Mouse (Mus musculus) forebrain, embryonic 10.5 days (tissue): Measurements from ENCODE around the gene Cdca5. TPM values are rescaled to one million over a fixed set of nuclear protein-coding genes. Genes with fewer than 3 reads are reported as not detected.

ENCODE experiments used
- DNase-seq: peaks from one replicate; pipeline ENCODE4 v3.0.0-alpha.2; 2017; ENCODE audit warnings: low spot score; ENCODE audit errors: extremely low spot score
- H3K27ac ChIP-seq: fragments of 300-500 bp; sonication (generic); 2 replicates; pipeline ENCODE4 v1.5.1; 2016; ENCODE audit warnings: mild to moderate bottlenecking
- H3K27me3 ChIP-seq: fragments of 300-500 bp; sonication (generic); 2 replicates; pipeline ENCODE4 v1.6.1; 2016; ENCODE audit warnings: mild to moderate bottlenecking; ENCODE audit not compliant: poor library complexity, severe bottlenecking
- H3K36me3 ChIP-seq: fragments of 300-500 bp; sonication (generic); replicated peaks from 2 replicates; pipeline ENCODE4 v1.6.1; 2016; ENCODE audit warnings: mild to moderate bottlenecking, moderate library complexity
- H3K4me1 ChIP-seq: fragments of 300-500 bp; sonication (generic); 2 replicates; pipeline ENCODE4 v1.6.1; 2016
- H3K4me3 ChIP-seq: fragments of 300-500 bp; sonication (generic); 2 replicates; pipeline ENCODE4 v1.5.1; 2016; ENCODE audit warnings: mild to moderate bottlenecking, moderate library complexity
- H3K9me3 ChIP-seq: fragments of 300-500 bp; sonication (generic); 2 replicates; pipeline ENCODE4 v1.6.1; 2016; ENCODE audit warnings: mild to moderate bottlenecking, moderate library complexity
- WGBS: fragments of 180-500 bp; shearing (Covaris S2); methylation state at CpG from one replicate; pipeline ENCODE4 v1.1.7; 2016; 5-methylcytosine and 5-hydroxymethylcytosine counted together
- microRNA-seq: library from miRNA; unstranded; fragments of <30 nt; microRNA quantifications from one replicate; pipeline ENCODE4, GENCODE M21; 2017
- polyA plus RNA-seq: library from polyadenylated mRNA; unstranded; fragments of >200 nt; fragmentation: Nextera tagmentation; extraction: Ambion mirVana; gene quantifications from 2 replicates; pipeline ENCODE4 v1.2.1, GENCODE M21; 2016

Cdca5 gene
- polyA plus RNA-seq, 1 experiment from 2014 or later: 85.4 TPM

- Histone ChIP-seq H3K36me3 (peaks cover 28% of the 10 kb centered on the region), H3K4me3 (peak within 1 kb of the TSS; percentile 75), H3K27me3 (no peaks in the 10 kb centered on the region), H3K27ac (peak within 1 kb of the TSS; percentile 98), H3K4me1 (peaks cover 29% of the 10 kb centered on the region), H3K9me3 (no peaks in the 10 kb centered on the region)
- under 1% methylated on average over 68 of the region's 68 CpGs for WGBS
- peak; percentile 97 for DNase-seq
Measured at GRCm38 (mm10) chr19:6140678-6141393, 56.1 kb downstream of the Cdca5 start, which contains the start of gene Batf2. Gene Batf2, plus strand, starts transcription at chr19:6140983.

DNA sequence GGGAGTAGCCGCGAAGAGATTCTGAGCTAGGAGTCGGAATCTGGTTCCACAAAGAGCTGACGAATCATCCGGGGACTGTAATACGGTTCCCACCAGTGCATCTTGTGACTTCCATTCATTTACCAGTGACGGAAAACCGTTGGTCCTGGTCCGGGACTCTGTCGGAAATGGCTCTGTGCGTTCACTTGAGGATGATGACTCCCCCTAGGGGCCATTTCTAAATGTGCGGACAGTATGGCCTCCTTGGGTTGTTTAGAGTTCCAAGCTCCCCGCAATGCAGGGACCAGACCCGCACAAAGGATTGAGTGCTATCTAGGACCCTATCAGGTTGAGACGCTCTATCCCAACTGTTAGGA lies 56.6 kb downstream of the Cdca5 start, which contains the start of gene Arl2:
Gene Arl2, minus strand, starts transcription at position 155 of the 356 bp plus-strand sequence.
- Histone ChIP-seq H3K27me3 (no peaks in the 10 kb centered on the region), H3K36me3 (peaks cover 23% of the 10 kb centered on the region), H3K27ac (peak within 1 kb of the TSS; percentile 98), H3K4me3 (peak within 1 kb of the TSS; percentile 75), H3K4me1 (peaks cover 23% of the 10 kb centered on the region), H3K9me3 (no peaks in the 10 kb centered on the region)
- peak; percentile 84 for DNase-seq
- WGBS: under 1% methylated on average over 15 of the region's 15 CpGs

Small RNA genes lying within 50 kb of the gene (microRNA-seq; reads per million reads assigned to microRNA genes)
- 0.90 reads per million for gene Mir6988

Other genes with a start within 250 kb of the Cdca5 start
- gene Frmd8, start 209.7 kb upstream of the Cdca5 start, polyA plus RNA-seq: 36.9 and 40.6 TPM in 2 replicates
- gene Slc25a45, start 207.2 kb upstream of the Cdca5 start, polyA plus RNA-seq: 1.5 and 2.0 TPM in 2 replicates
- 9.0 and 9.1 TPM in 2 replicates for gene Tigd3, start 190.8 kb upstream of the Cdca5 start, polyA plus RNA-seq
- 246 and 247 TPM in 2 replicates for gene Dpf2, start 172.0 kb upstream of the Cdca5 start, polyA plus RNA-seq
- gene Cdc42ep2, start 160.2 kb upstream of the Cdca5 start, polyA plus RNA-seq: 1.1 and 1.5 TPM in 2 replicates
- 122 and 126 TPM in 2 replicates for gene Pola2, start 120.8 kb upstream of the Cdca5 start, polyA plus RNA-seq
- gene Slc22a20, start 98.8 kb upstream of the Cdca5 start, polyA plus RNA-seq: not detected in 2 replicates
- 2.5 and 3.0 TPM in 2 replicates for gene Capn1, start 69.1 kb upstream of the Cdca5 start, polyA plus RNA-seq
- gene Syvn1, start 38.4 kb upstream of the Cdca5 start, polyA plus RNA-seq: 30.8 and 32.2 TPM in 2 replicates
- gene Mrpl49, start 27.2 kb upstream of the Cdca5 start, polyA plus RNA-seq: 89.4 and 92.1 TPM in 2 replicates
- gene Fau, start 27.1 kb upstream of the Cdca5 start, polyA plus RNA-seq: 829 and 865 TPM in 2 replicates
- gene Znhit2, start 23.8 kb upstream of the Cdca5 start, polyA plus RNA-seq: 35.1 and 38.7 TPM in 2 replicates
- gene Tm7sf2, start 16.6 kb upstream of the Cdca5 start, polyA plus RNA-seq: 31.0 and 32.2 TPM in 2 replicates
- 65.2 and 68.2 TPM in 2 replicates for gene Vps51, start 7.8 kb upstream of the Cdca5 start, polyA plus RNA-seq
- gene Tmem262, start 5.0 kb upstream of the Cdca5 start, polyA plus RNA-seq: not detected in 2 replicates
- gene Gm28374, start 2.7 kb upstream of the Cdca5 start, polyA plus RNA-seq: 1.7 and 3.1 TPM in 2 replicates
- gene Zfpl1, start within 50 bp of the Cdca5 start, polyA plus RNA-seq: 74.0 and 78.0 TPM in 2 replicates
- 1.0 and 1.5 TPM in 2 replicates for gene AC131692.1, start 9.4 kb downstream of the Cdca5 start, polyA plus RNA-seq
- gene Naaladl1, start 20.8 kb downstream of the Cdca5 start, polyA plus RNA-seq: 0.82 and 0.88 TPM in 2 replicates
- 64.2 and 64.6 TPM in 2 replicates for gene Sac3d1, start 33.7 kb downstream of the Cdca5 start, polyA plus RNA-seq
- 24.1 and 25.6 TPM in 2 replicates for gene Snx15, start 43.3 kb downstream of the Cdca5 start, polyA plus RNA-seq
- gene Batf2, start 56.0 kb downstream of the Cdca5 start, polyA plus RNA-seq: not detected in 2 replicates
- 112 and 113 TPM in 2 replicates for gene Arl2, start 56.6 kb downstream of the Cdca5 start, polyA plus RNA-seq
- gene Majin, start 99.4 kb downstream of the Cdca5 start, polyA plus RNA-seq: not detected in 2 replicates
- 0.58 TPM in 1 of 2 replicates, not detected in the other for gene Gpha2, start 141.4 kb downstream of the Cdca5 start, polyA plus RNA-seq
- gene Ppp2r5b, start 150.9 kb downstream of the Cdca5 start, polyA plus RNA-seq: 21.6 and 24.4 TPM in 2 replicates
- gene Atg2a, start 156.7 kb downstream of the Cdca5 start, polyA plus RNA-seq: 11.1 and 11.4 TPM in 2 replicates
- 76.8 and 82.1 TPM in 2 replicates for gene Ehd1, start 191.7 kb downstream of the Cdca5 start, polyA plus RNA-seq
- 0.23 and 0.24 TPM in 2 replicates for gene Cdc42bpg, start 221.5 kb downstream of the Cdca5 start, polyA plus RNA-seq
- gene Men1, start 250.0 kb downstream of the Cdca5 start, polyA plus RNA-seq: 115 and 130 TPM in 2 replicates